Mouse (Mus musculus): Measurements from ENCODE around the gene Scml4.

Gene Scml4

GRCm38 (mm10) chr10:42941697-42942221 is 81.6 kb downstream of the Scml4 start:
- in situ Hi-C loops (cut with MboI; ENCODE audit: unreplicated experiment in 2 of 2), result loop anchor here (5.0 kb wide), 2 partner anchors 99 to 244 kb away; no protein-coding TSS in a partner anchor

GRCm38 (mm10) chr10:42942300-42942699 is 82.1 kb downstream of the Scml4 start:
- in situ Hi-C loops (cut with MboI; ENCODE audit: unreplicated experiment in 2 of 2), result loop anchor here (5.0 kb wide), 2 partner anchors 100 to 245 kb away; no protein-coding TSS in a partner anchor

- in situ Hi-C loops (cut with MboI; ENCODE audit: unreplicated experiment in 2 of 2), result no loop called here
Measured at GRCm38 (mm10) chr10:42945316-42945715, 85.1 kb downstream of the Scml4 start.

- in situ Hi-C loops (cut with MboI; ENCODE audit: unreplicated experiment in 2 of 2), result no loop called here
Measured at GRCm38 (mm10) chr10:42947336-42947735, 87.2 kb downstream of the Scml4 start.

GRCm38 (mm10) chr10:42950252-42950751 is 90.1 kb downstream of the Scml4 start:
- in situ Hi-C loops (cut with MboI; ENCODE audit: unreplicated experiment in 2 of 2), result loop anchor here in 1 of 2 experiments (5.0 to 10.0 kb wide), 4 partner anchors 37 to 1224 kb away; no protein-coding TSS in a partner anchor

GRCm38 (mm10) chr10:42951078-42952045 is 91.2 kb downstream of the Scml4 start:
- in situ Hi-C loops (cut with MboI; ENCODE audit: unreplicated experiment in 2 of 2), result loop anchor here in 1 of 2 experiments (5.0 to 10.0 kb wide), 4 partner anchors 36 to 1223 kb away; no protein-coding TSS in a partner anchor

GRCm38 (mm10) chr10:42952046-42952420 is 91.9 kb downstream of the Scml4 start:
- in situ Hi-C loops (cut with MboI; ENCODE audit: unreplicated experiment in 2 of 2), result loop anchor here in 1 of 2 experiments (5.0 to 10.0 kb wide), 4 partner anchors 35 to 1223 kb away; no protein-coding TSS in a partner anchor

- in situ Hi-C loops (cut with MboI; ENCODE audit: unreplicated experiment in 2 of 2), result loop anchor here in 1 of 2 experiments (5.0 to 10.0 kb wide), 4 partner anchors 34 to 1221 kb away; no protein-coding TSS in a partner anchor
Measured at GRCm38 (mm10) chr10:42953601-42954000, 93.4 kb downstream of the Scml4 start.

GRCm38 (mm10) chr10:42955205-42955604 is 95.0 kb downstream of the Scml4 start:
- in situ Hi-C loops (cut with MboI; ENCODE audit: unreplicated experiment in 2 of 2), result loop anchor here (5.0 to 10.0 kb wide), 4 partner anchors 37 to 1220 kb away; no protein-coding TSS in a partner anchor

- in situ Hi-C loops (cut with MboI; ENCODE audit: unreplicated experiment in 2 of 2), result loop anchor here (5.0 to 10.0 kb wide), 4 partner anchors 34 to 1217 kb away; no protein-coding TSS in a partner anchor
Measured at GRCm38 (mm10) chr10:42957881-42958651, 97.9 kb downstream of the Scml4 start.

GRCm38 (mm10) chr10:42958686-42959085 is 98.5 kb downstream of the Scml4 start:
- in situ Hi-C loops (cut with MboI; ENCODE audit: unreplicated experiment in 2 of 2), result loop anchor here (5.0 to 10.0 kb wide), 4 partner anchors 34 to 1216 kb away; no protein-coding TSS in a partner anchor

GRCm38 (mm10) chr10:42961771-42962170 is 101.6 kb downstream of the Scml4 start:
- in situ Hi-C loops (cut with MboI; ENCODE audit: unreplicated experiment in 2 of 2), result no loop called here

GRCm38 (mm10) chr10:42962181-42962601 is 102.0 kb downstream of the Scml4 start:
- in situ Hi-C loops (cut with MboI; ENCODE audit: unreplicated experiment in 2 of 2), result no loop called here

- in situ Hi-C loops (cut with MboI; ENCODE audit: unreplicated experiment in 2 of 2), result no loop called here
Measured at GRCm38 (mm10) chr10:42962655-42963054, 102.5 kb downstream of the Scml4 start.

- in situ Hi-C loops (cut with MboI; ENCODE audit: unreplicated experiment in 2 of 2), result no loop called here
Measured at GRCm38 (mm10) chr10:42963061-42963460, 102.9 kb downstream of the Scml4 start.

- in situ Hi-C loops (cut with MboI; ENCODE audit: unreplicated experiment in 2 of 2), result no loop called here
Measured at GRCm38 (mm10) chr10:42968332-42968731, 108.2 kb downstream of the Scml4 start.

GRCm38 (mm10) chr10:42972504-42973172 is 112.5 kb downstream of the Scml4 start:
- in situ Hi-C loops (cut with MboI; ENCODE audit: unreplicated experiment in 2 of 2), result no loop called here

- in situ Hi-C loops (cut with MboI; ENCODE audit: unreplicated experiment in 2 of 2), result no loop called here
Measured at GRCm38 (mm10) chr10:42973537-42973936, 113.4 kb downstream of the Scml4 start.

GRCm38 (mm10) chr10:42976577-42976976 is 116.4 kb downstream of the Scml4 start:
- in situ Hi-C loops (cut with MboI; ENCODE audit: unreplicated experiment in 2 of 2), result loop anchor here (25.0 kb wide), 2 partner anchors 464 to 989 kb away; partner anchors contain the start of gene Snx3 (in 2 of the 2)
